Mouse (Mus musculus): ENCODE measurements around the gene Galk2. TPM values are rescaled to one million over a fixed set of nuclear protein-coding genes. Genes with fewer than 3 reads are reported as not detected.

The Galk2 gene
- total and polyA plus RNA-seq, 3 experiments: 0.08 to 0.29 TPM; not detected in 1

- TF ChIP-seq USF1 (IDR thresholded peaks at IDR 0.05; ENCODE audit: low read depth, low read length) (no peak), POLR2AphosphoS5 (IDR thresholded peaks at IDR 0.05; ENCODE audit: borderline replicate concordance, low read depth, low read length) (no peak), GATA1 (IDR thresholded peaks at IDR 0.05; ENCODE audit: low read depth, low read length) (no peak), MXI1 (IDR thresholded peaks at IDR 0.05; ENCODE audit: low read depth, low read length) (0 out of 2 replicates have a peak, but pooled peaks have one; percentile 37), GABPA (IDR thresholded peaks at IDR 0.05; ENCODE audit: low read depth, low read length) (no peak), JUND (IDR thresholded peaks at IDR 0.05; ENCODE audit: low read depth, low read length) (no peak), ZNF384 (IDR thresholded peaks at IDR 0.05; ENCODE audit: low read depth, low read length) (no peak)
These were observed 1.2 kb upstream of the Galk2 start (continued) for GRCm38 (mm10) chr2:125857707-125858106.

GRCm38 (mm10) chr2:125863799-125864198 is 4.9 kb downstream of the Galk2 start:
- H3K9me3 ChIP-seq (replicated peaks; ENCODE audit: insufficient read depth, low read length): no peaks in the 10 kb centered on the region
- H3K79me2 ChIP-seq (ENCODE audit: control insufficient read depth, insufficient read depth, low read length, poor library complexity): peaks cover 2% of the 10 kb centered on the region
- peaks cover 0 to 4% of the 10 kb centered on the region in 2 experiments; a peak in 1 of 4 replicates for H3K36me3 ChIP-seq (ENCODE audit: control insufficient read depth in 1 of 2, insufficient read depth in 2 of 2, low read length in 2 of 2)
- H3K27me3 ChIP-seq (ENCODE audit: control insufficient read depth in 1 of 2, insufficient read depth in 2 of 2, low read length in 2 of 2): peaks cover 2 to 5% of the 10 kb centered on the region in 2 experiments; a peak in 3 of 4 replicates
- peaks cover 0 to 3% of the 10 kb centered on the region in 2 experiments; a peak in 1 of 4 replicates for H3K4me1 ChIP-seq (ENCODE audit: control insufficient read depth in 1 of 2, insufficient read depth in 2 of 2, low read length in 2 of 2)
- H3K9ac ChIP-seq (ENCODE audit: control insufficient read depth, low read depth, low read length, poor library complexity, severe bottlenecking): no peak overlapping the region
- H3K4me3 ChIP-seq (ENCODE audit: control insufficient read depth in 1 of 2, insufficient read depth in 1 of 2, low read depth in 2 of 2, low read length in 2 of 2): no peak overlapping the region
- TF ChIP-seq POLR2A (IDR thresholded peaks at IDR 0.05; ENCODE audit: control insufficient read depth in 1 of 2, insufficient read depth in 1 of 2, low read depth in 1 of 2, low read length in 2 of 2, poor library complexity in 1 of 2) (no peak), ZKSCAN1 (IDR thresholded peaks at IDR 0.05; ENCODE audit: low read depth, low read length) (no peak), CHD2 (IDR thresholded peaks at IDR 0.05; ENCODE audit: low read length) (no peak), ELF1 (IDR thresholded peaks at IDR 0.05; ENCODE audit: low read depth, low read length) (no peak), GABPA (IDR thresholded peaks at IDR 0.05; ENCODE audit: low read depth, low read length) (no peak), GATA1 (IDR thresholded peaks at IDR 0.05; ENCODE audit: low read depth, low read length) (no peak), ZMIZ1 (IDR thresholded peaks at IDR 0.05; ENCODE audit: low read depth, low read length) (no peak), POLR2AphosphoS2 (IDR thresholded peaks at IDR 0.05; ENCODE audit: low read length) (no peak)
- no peak overlapping the region for H3K27ac ChIP-seq (ENCODE audit: control insufficient read depth, low read depth, low read length)
- DNase-seq (ENCODE audit: low read depth, low spot score): no peak

DNA sequence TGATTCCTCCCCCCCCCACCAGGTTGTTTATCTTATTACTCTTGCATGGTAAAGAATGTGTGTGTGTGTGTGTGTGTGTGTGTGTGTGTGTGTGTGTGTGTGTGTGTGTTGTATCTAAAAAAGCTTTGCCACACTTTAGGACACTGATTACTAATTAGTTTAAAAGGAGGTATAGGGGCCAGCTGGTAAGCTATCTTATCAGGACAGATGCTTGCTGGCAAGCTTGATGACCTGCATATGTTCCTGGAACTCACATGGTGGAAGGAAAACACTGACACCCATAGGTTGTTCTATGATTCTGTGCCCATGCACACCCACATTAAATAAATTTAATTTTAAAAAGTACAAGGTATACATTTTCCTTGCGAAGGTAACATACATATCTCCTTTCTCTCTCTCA is 5.6 kb downstream of the Galk2 start:
- Histone ChIP-seq H3K4me3 (ENCODE audit: control insufficient read depth in 1 of 2, insufficient read depth in 1 of 2, low read depth in 2 of 2, low read length in 2 of 2) (no peak overlapping the region), H3K36me3 (ENCODE audit: control insufficient read depth in 1 of 2, insufficient read depth in 2 of 2, low read length in 2 of 2) (peaks cover 0 to 2% of the 10 kb centered on the region in 2 experiments; a peak in 1 of 4 replicates), H3K27me3 (ENCODE audit: control insufficient read depth in 1 of 2, insufficient read depth in 2 of 2, low read length in 2 of 2) (peaks cover 2 to 5% of the 10 kb centered on the region in 2 experiments; a peak in 3 of 4 replicates), H3K79me2 (ENCODE audit: control insufficient read depth, insufficient read depth, low read length, poor library complexity) (no peaks in the 10 kb centered on the region), H3K4me1 (ENCODE audit: control insufficient read depth in 1 of 2, insufficient read depth in 2 of 2, low read length in 2 of 2) (peaks cover 0 to 3% of the 10 kb centered on the region in 2 experiments; a peak in 1 of 4 replicates), H3K9me3 (replicated peaks; ENCODE audit: insufficient read depth, low read length) (no peaks in the 10 kb centered on the region), H3K9ac (ENCODE audit: control insufficient read depth, low read depth, low read length, poor library complexity, severe bottlenecking) (no peak overlapping the region), H3K27ac (ENCODE audit: control insufficient read depth, low read depth, low read length) (no peak overlapping the region)
- DNase-seq (ENCODE audit: low read depth, low spot score): no peak
- TF ChIP-seq MYC (IDR thresholded peaks at IDR 0.05; ENCODE audit: low read depth, low read length) (no peak), NELFE (IDR thresholded peaks at IDR 0.05; ENCODE audit: low read depth, low read length) (no peak), TCF12 (IDR thresholded peaks at IDR 0.05; ENCODE audit: low read depth, low read length) (peak; percentile 52; the same call in 1 of the 2 replicates), JUND (IDR thresholded peaks at IDR 0.05; ENCODE audit: low read depth, low read length) (no peak), ETS1 (IDR thresholded peaks at IDR 0.05; ENCODE audit: low read depth, low read length) (peak; percentile 54; the same call in 1 of the 2 replicates), TBP (IDR thresholded peaks at IDR 0.05; ENCODE audit: low read depth, low read length) (no peak), ZMIZ1 (IDR thresholded peaks at IDR 0.05; ENCODE audit: low read depth, low read length) (no peak), MEF2A (IDR thresholded peaks at IDR 0.05; ENCODE audit: extremely low read depth, insufficient replicate concordance, low read depth, low read length, poor library complexity, severe bottlenecking) (no peak), MYB (IDR thresholded peaks at IDR 0.05; ENCODE audit: low read depth, low read length) (no peak), CTCF (IDR thresholded peaks at IDR 0.05 in 2 of 3, conservative IDR thresholded peaks at IDR 0.05 in 1 of 3; ENCODE audit: control insufficient read depth in 1 of 3, insufficient read depth in 1 of 3, low read depth in 2 of 3, low read length in 3 of 3, poor library complexity in 1 of 3, severe bottlenecking in 1 of 3) (no peak), ZC3H11A (IDR thresholded peaks at IDR 0.05; ENCODE audit: low read depth, low read length) (no peak), MAFK (IDR thresholded peaks at IDR 0.05; ENCODE audit: borderline replicate concordance, low read depth, low read length) (no peak), EP300 (IDR thresholded peaks at IDR 0.05; ENCODE audit: low read depth in 1 of 2, low read length in 2 of 2) (peak in 1 of 2 experiments; percentile 12; a peak in 1 of 4 replicates), ZNF384 (IDR thresholded peaks at IDR 0.05; ENCODE audit: low read depth, low read length) (no peak), CHD1 (IDR thresholded peaks at IDR 0.05; ENCODE audit: low read depth, low read length) (no peak), UBTF (IDR thresholded peaks at IDR 0.05; ENCODE audit: borderline replicate concordance, insufficient read depth, low read depth, low read length) (no peak), ELF1 (IDR thresholded peaks at IDR 0.05; ENCODE audit: low read depth, low read length) (no peak), USF1 (IDR thresholded peaks at IDR 0.05; ENCODE audit: low read depth, low read length) (no peak), NRF1 (IDR thresholded peaks at IDR 0.05; ENCODE audit: insufficient read depth, low read depth, low read length, poor library complexity, severe bottlenecking) (no peak), BHLHE40 (IDR thresholded peaks at IDR 0.05; ENCODE audit: borderline replicate concordance, low read depth, low read length) (no peak)

Measured in MEL (cell line).